15 mouse cellular contexts compared by ENCODE assay signal in genomic region chr9:92719251-92719650, GRCm38 (mm10).
DNase-seq lines count a peak whose midpoint lies in the region; ATAC-seq and TF ChIP-seq lines count a peak whose summit lies in the region.
"Had no signal": no experiment of that assay in that cellular context is flagged by ENCODE, and none has a peak within 500 bp of the region (broad histone marks: within the 10 kb centered on the region; RNA-seq: fewer than 3 reads in every experiment).

No protein-coding gene starts in this region.

- H3K4me2 ChIP-seq in hindbrain, embryonic 12.5 days (replicated peaks), result no peak overlapping the region
- H3K4me2 ChIP-seq in hindbrain, embryonic 11.5 days (replicated peaks; ENCODE audit: low read depth, low read length), result no peak overlapping the region
- H3K4me2 ChIP-seq in lung, embryonic 15.5 days, result no peak overlapping the region
- H3K4me2 ChIP-seq in lung, postnatal 0 days (replicated peaks; ENCODE audit: low read depth, low read length), result no peak overlapping the region
- H3K4me2 ChIP-seq in hindbrain, postnatal 0 days (ENCODE audit: low read depth, low read length), result no peak overlapping the region
- H3K4me2 ChIP-seq: embryonic facial prominence, embryonic 15.5 days; liver, embryonic 12.5 days had no signal

- no peak for ATAC-seq in hindbrain, embryonic 12.5 days (ENCODE audit: low FRiP score)
- ATAC-seq in hindbrain, embryonic 11.5 days (ENCODE audit: low FRiP score), result no peak
- no peak for ATAC-seq in lung, embryonic 15.5 days (ENCODE audit: borderline replicate concordance, extremely low read depth, low FRiP score, low TSS enrichment)
- ATAC-seq in lung, postnatal 0 days, result no peak
- ATAC-seq in hindbrain, postnatal 0 days, result no peak
- ATAC-seq: inflammation-experienced regulatory T-cells, adult 6 months; liver, embryonic 12.5 days had no signal

- no peaks in the 10 kb centered on the region for H3K9me3 ChIP-seq in hindbrain, embryonic 12.5 days (replicated peaks)
- no peaks in the 10 kb centered on the region for H3K9me3 ChIP-seq in hindbrain, embryonic 11.5 days (ENCODE audit: control insufficient read depth, low read length)
- no peaks in the 10 kb centered on the region for H3K9me3 ChIP-seq in lung, embryonic 15.5 days
- H3K9me3 ChIP-seq in lung, postnatal 0 days (ENCODE audit: low read length), result no peaks in the 10 kb centered on the region
- no peaks in the 10 kb centered on the region for H3K9me3 ChIP-seq in hindbrain, postnatal 0 days (ENCODE audit: low read length)
- H3K9me3 ChIP-seq: embryonic facial prominence, embryonic 15.5 days; forebrain, embryonic 10.5 days; liver, embryonic 12.5 days had no signal

- peak overlapping the region; percentile 12; the same call in 1 of the 2 replicates for H3K27ac ChIP-seq in hindbrain, embryonic 12.5 days
- H3K27ac ChIP-seq in hindbrain, embryonic 11.5 days (ENCODE audit: low read depth, low read length), result no peak overlapping the region
- 0 out of 2 replicates have a peak overlapping the region, but pooled peaks have one; percentile 10 for H3K27ac ChIP-seq in lung, embryonic 15.5 days
- no peak overlapping the region for H3K27ac ChIP-seq in lung, postnatal 0 days (ENCODE audit: low read length)
- no peak overlapping the region; the same call in 1 of the 2 replicates for H3K27ac ChIP-seq in hindbrain, postnatal 0 days
- H3K27ac ChIP-seq: embryonic facial prominence, embryonic 15.5 days; forebrain, embryonic 10.5 days; liver, embryonic 12.5 days had no signal

- TF ChIP-seq CTCF in lung, postnatal 0 days (IDR thresholded peaks at IDR 0.05), result no peak
- no peak for TF ChIP-seq CTCF in brain, embryonic 14.5 days (IDR thresholded peaks at IDR 0.05; ENCODE audit: borderline replicate concordance, extremely low read depth, insufficient read depth, insufficient read length)
- TF ChIP-seq CTCF in hindbrain, postnatal 0 days (IDR thresholded peaks at IDR 0.05; ENCODE audit: low read depth), result no peak

- TF ChIP-seq POLR2A in brain, embryonic 14.5 days (IDR thresholded peaks at IDR 0.05; ENCODE audit: borderline replicate concordance, extremely low read depth, insufficient read depth, insufficient read length, poor library complexity, severe bottlenecking), result no peak

- no peaks in the 10 kb centered on the region for H3K27me3 ChIP-seq in hindbrain, embryonic 12.5 days
- H3K27me3 ChIP-seq in hindbrain, embryonic 11.5 days (ENCODE audit: control insufficient read depth, insufficient read depth, low read length), result no peaks in the 10 kb centered on the region
- H3K27me3 ChIP-seq in lung, embryonic 15.5 days, result no peaks in the 10 kb centered on the region
- H3K27me3 ChIP-seq in lung, postnatal 0 days (replicated peaks; ENCODE audit: insufficient read depth, low read length), result no peaks in the 10 kb centered on the region
- H3K27me3 ChIP-seq in hindbrain, postnatal 0 days (ENCODE audit: insufficient read depth, low read length), result no peaks in the 10 kb centered on the region
- H3K27me3 ChIP-seq: embryonic facial prominence, embryonic 15.5 days; liver, embryonic 12.5 days had no signal

- no peak overlapping the region for H3K4me3 ChIP-seq in hindbrain, embryonic 12.5 days
- no peak overlapping the region for H3K4me3 ChIP-seq in hindbrain, embryonic 11.5 days (ENCODE audit: low read depth, low read length)
- H3K4me3 ChIP-seq in lung, embryonic 15.5 days, result no peak overlapping the region
- H3K4me3 ChIP-seq in lung, postnatal 0 days (ENCODE audit: low read depth, low read length), result no peak overlapping the region
- H3K4me3 ChIP-seq in hindbrain, postnatal 0 days (ENCODE audit: low read length), result no peak overlapping the region
- H3K4me3 ChIP-seq: embryonic facial prominence, embryonic 15.5 days; forebrain, embryonic 10.5 days; liver, embryonic 12.5 days had no signal

- H3K9ac ChIP-seq in hindbrain, embryonic 12.5 days, result no peak overlapping the region
- no peak overlapping the region for H3K9ac ChIP-seq in hindbrain, embryonic 11.5 days (ENCODE audit: low read depth, low read length)
- H3K9ac ChIP-seq in lung, embryonic 15.5 days, result no peak overlapping the region
- no peak overlapping the region for H3K9ac ChIP-seq in lung, postnatal 0 days (replicated peaks; ENCODE audit: low read depth)
- H3K9ac ChIP-seq in hindbrain, postnatal 0 days (replicated peaks; ENCODE audit: low read length), result no peak overlapping the region
- H3K9ac ChIP-seq: embryonic facial prominence, embryonic 15.5 days; liver, embryonic 12.5 days had no signal

- DNase-seq in hindbrain, embryonic 11.5 days (ENCODE audit: low spot score), result no peak
- no peak for DNase-seq in lung, postnatal 0 days (ENCODE audit: low spot score)
- peak; percentile 39 for DNase-seq in brain, embryonic 14.5 days (ENCODE audit: low read depth)
- DNase-seq in hindbrain, postnatal 0 days (ENCODE audit: low spot score), result peak; percentile 3
- DNase-seq in frontal cortex, postnatal 10 days (ENCODE audit: low spot score in 2 of 2), result no peak
- DNase-seq: cerebellum, adult 9-10 months; kidney, adult 9 months; spleen, adult 18-20 months; thymus, postnatal 14 days had no signal

- H3K36me3 ChIP-seq in hindbrain, embryonic 12.5 days, result no peaks in the 10 kb centered on the region
- H3K36me3 ChIP-seq in hindbrain, embryonic 11.5 days (ENCODE audit: control insufficient read depth, insufficient read depth, low read length), result no peaks in the 10 kb centered on the region
- H3K36me3 ChIP-seq in lung, embryonic 15.5 days, result no peaks in the 10 kb centered on the region
- no peaks in the 10 kb centered on the region for H3K36me3 ChIP-seq in lung, postnatal 0 days (ENCODE audit: insufficient read depth, low read length)
- no peaks in the 10 kb centered on the region for H3K36me3 ChIP-seq in hindbrain, postnatal 0 days (ENCODE audit: insufficient read depth, low read length)
- H3K36me3 ChIP-seq: embryonic facial prominence, embryonic 15.5 days; forebrain, embryonic 10.5 days; liver, embryonic 12.5 days had no signal

- 70% methylated on average over 6 of the region's 6 CpGs for WGBS in hindbrain, embryonic 12.5 days
- WGBS in hindbrain, embryonic 11.5 days, result 78% methylated on average over 6 of the region's 6 CpGs
- 48% methylated on average over 6 of the region's 6 CpGs for WGBS in lung, embryonic 15.5 days
- 50% methylated on average over 6 of the region's 6 CpGs for WGBS in lung, postnatal 0 days
- 59% methylated on average over 6 of the region's 6 CpGs for WGBS in hindbrain, postnatal 0 days

- TF ChIP-seq EP300 in lung, postnatal 0 days (IDR thresholded peaks at IDR 0.05), result no peak

- H3K4me1 ChIP-seq in hindbrain, embryonic 12.5 days, result peaks cover 11% of the 10 kb centered on the region
- no peaks in the 10 kb centered on the region for H3K4me1 ChIP-seq in hindbrain, embryonic 11.5 days (replicated peaks; ENCODE audit: control insufficient read depth, insufficient read depth, low read length)
- peaks cover 11% of the 10 kb centered on the region for H3K4me1 ChIP-seq in lung, embryonic 15.5 days
- H3K4me1 ChIP-seq in lung, postnatal 0 days (ENCODE audit: insufficient read depth, low read depth, low read length), result no peaks in the 10 kb centered on the region
- no peaks in the 10 kb centered on the region for H3K4me1 ChIP-seq in hindbrain, postnatal 0 days (ENCODE audit: insufficient read depth, low read length)
- H3K4me1 ChIP-seq: embryonic facial prominence, embryonic 15.5 days; liver, embryonic 12.5 days had no signal

Comparison
In these comparisons a context has a peak if more than half of its experiments do, and no peak if none do; other contexts are left out.
1. H3K27ac ChIP-seq: peak in hindbrain, embryonic 12.5 days (single experiment) and lung, embryonic 15.5 days (single experiment); none in hindbrain, embryonic 11.5 days (single experiment), lung, postnatal 0 days (single experiment) and hindbrain, postnatal 0 days (single experiment).
2. DNase-seq: peak in brain, embryonic 14.5 days (single experiment) and hindbrain, postnatal 0 days (single experiment); none in hindbrain, embryonic 11.5 days (single experiment), lung, postnatal 0 days (single experiment) and frontal cortex, postnatal 10 days (0 of 2).